Mouse (Mus musculus) limb, embryonic 12.5 days (tissue): ENCODE data around the gene Pde8b. TPM values are rescaled to one million over a fixed set of nuclear protein-coding genes. Genes with fewer than 3 reads are reported as not detected.
A peak's percentile ranks its signal among the peaks of the same experiment; 100 is the strongest.

Source experiments
- ATAC-seq: fragments of 200-750 bp; cut with Nextera tagmentation; 2 replicates; pipeline ENCODE4 v1.8.0; 2017; ENCODE audit warnings: low read depth, moderate TSS enrichment; ENCODE audit not compliant: insufficient number of reproducible peaks, insufficient read depth, low FRiP score, low TSS enrichment
- H3K27ac ChIP-seq: fragments of 300-500 bp; sonication (generic); 2 replicates; pipeline ENCODE4 v1.5.1; 2016; ENCODE audit warnings: mild to moderate bottlenecking, moderate library complexity
- H3K27me3 ChIP-seq: fragments of 300-500 bp; sonication (generic); 2 replicates; pipeline ENCODE4 v1.6.1; 2016; ENCODE audit warnings: mild to moderate bottlenecking, moderate library complexity
- H3K36me3 ChIP-seq: fragments of 300-500 bp; sonication (generic); 2 replicates; pipeline ENCODE4 v1.6.1; 2016; ENCODE audit warnings: mild to moderate bottlenecking, moderate library complexity
- H3K4me1 ChIP-seq: fragments of 300-500 bp; sonication (generic); replicated peaks from 2 replicates; pipeline ENCODE4 v1.6.1; 2016
- H3K4me2 ChIP-seq: fragments of 300-500 bp; sonication (generic); 2 replicates; pipeline ENCODE4 v1.6.1; 2016; ENCODE audit warnings: mild to moderate bottlenecking, moderate library complexity
- H3K4me3 ChIP-seq: fragments of 300-500 bp; sonication (generic); replicated peaks from 2 replicates; pipeline ENCODE4 v1.5.1; 2016; ENCODE audit warnings: mild to moderate bottlenecking
- H3K9ac ChIP-seq: fragments of 300-500 bp; sonication (generic); replicated peaks from 2 replicates; pipeline ENCODE4 v1.6.1; 2016; ENCODE audit warnings: mild to moderate bottlenecking, moderate library complexity
- H3K9me3 ChIP-seq: fragments of 300-500 bp; sonication (generic); 2 replicates; pipeline ENCODE4 v1.6.1; 2016; ENCODE audit warnings: mild to moderate bottlenecking, moderate library complexity
- WGBS: fragments of 180-500 bp; shearing (Covaris S2); methylation state at CpG from one replicate; pipeline ENCODE4 v1.1.7; 2016; 5-methylcytosine and 5-hydroxymethylcytosine counted together
- polyA plus RNA-seq: library from polyadenylated mRNA; unstranded; fragments of >200 nt; fragmentation: Nextera tagmentation; extraction: Ambion mirVana; gene quantifications from 2 replicates; pipeline ENCODE4 v1.2.1, GENCODE M21; 2016

Pde8b gene
- polyA plus RNA-seq, 1 experiment from 2014 or later = 4.8 TPM

DNA sequence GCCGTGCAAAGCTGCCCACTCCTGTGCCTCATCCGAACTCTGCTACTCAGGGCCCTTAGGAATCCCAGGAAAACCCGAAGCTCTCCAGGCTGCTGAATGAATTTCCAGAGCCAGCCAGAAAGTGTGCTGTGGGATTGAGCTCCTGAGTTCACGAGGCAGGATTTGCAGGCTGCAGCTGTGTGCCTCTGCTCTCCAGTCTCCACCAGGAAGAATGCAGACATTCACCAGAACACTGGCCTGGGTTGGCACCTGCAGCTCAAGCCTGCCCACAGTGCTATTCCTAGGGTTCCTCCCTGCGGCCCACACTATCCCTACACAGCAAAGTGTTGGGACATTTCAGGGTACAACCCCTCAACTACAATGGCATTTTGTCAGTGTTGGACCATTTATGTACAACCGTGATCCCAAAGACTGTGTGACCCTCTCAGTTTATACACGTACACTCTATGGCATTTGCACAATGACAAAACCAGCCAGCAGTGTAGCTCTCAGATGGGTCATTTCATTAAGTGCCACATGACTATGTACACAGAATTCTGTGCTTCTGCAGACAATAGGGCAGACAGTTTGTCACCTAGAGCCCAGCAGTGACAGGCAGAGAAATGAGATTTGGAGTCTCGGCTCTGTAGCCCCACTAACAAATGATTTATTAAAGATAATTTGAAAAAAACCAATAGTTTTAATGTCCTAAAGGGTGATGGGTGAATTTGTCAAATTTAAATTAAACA lies 176.5 kb downstream of the Pde8b start:
- no peak overlapping the region for H3K4me2 ChIP-seq
- H3K27ac ChIP-seq = peak overlapping the region; percentile 66
- H3K4me1 ChIP-seq = peaks cover 11% of the 10 kb centered on the region
- H3K4me3 ChIP-seq = no peak overlapping the region
- peak; percentile 71; the same call in 1 of the 2 replicates for ATAC-seq
- no peak overlapping the region for H3K9ac ChIP-seq
- H3K9me3 ChIP-seq = peaks cover 3% of the 10 kb centered on the region; the same call in 1 of the 2 replicates
- H3K36me3 ChIP-seq = no peaks in the 10 kb centered on the region
- H3K27me3 ChIP-seq = peaks cover 4% of the 10 kb centered on the region; the same call in 1 of the 2 replicates
- 52% methylated on average over 8 of the region's 8 CpGs for WGBS

DNA sequence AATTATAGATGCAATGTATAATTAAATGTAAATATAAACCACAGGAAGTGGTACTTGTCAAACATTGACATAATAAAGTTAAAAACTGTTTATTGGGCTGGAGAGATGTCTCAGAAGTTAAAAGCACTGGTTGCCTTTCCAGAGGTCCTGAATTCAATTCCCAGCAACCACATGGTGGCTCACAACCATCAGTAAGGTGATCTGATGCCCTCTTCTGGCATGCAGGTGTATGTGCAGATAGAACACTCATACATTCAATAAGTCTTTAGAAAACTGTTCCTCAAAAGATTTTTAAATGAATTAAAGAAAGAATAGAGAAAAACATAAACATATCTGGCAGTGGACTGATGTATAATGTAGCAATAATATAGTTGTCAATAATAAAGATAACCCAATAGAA lies 179.9 kb downstream of the Pde8b start:
- Histone ChIP-seq H3K4me2 (no peak overlapping the region), H3K4me3 (no peak overlapping the region), H3K9ac (no peak overlapping the region), H3K36me3 (no peaks in the 10 kb centered on the region), H3K27ac (no peak overlapping the region), H3K9me3 (no peaks in the 10 kb centered on the region), H3K27me3 (no peaks in the 10 kb centered on the region), H3K4me1 (peaks cover 11% of the 10 kb centered on the region)
- ATAC-seq = no peak

DNA sequence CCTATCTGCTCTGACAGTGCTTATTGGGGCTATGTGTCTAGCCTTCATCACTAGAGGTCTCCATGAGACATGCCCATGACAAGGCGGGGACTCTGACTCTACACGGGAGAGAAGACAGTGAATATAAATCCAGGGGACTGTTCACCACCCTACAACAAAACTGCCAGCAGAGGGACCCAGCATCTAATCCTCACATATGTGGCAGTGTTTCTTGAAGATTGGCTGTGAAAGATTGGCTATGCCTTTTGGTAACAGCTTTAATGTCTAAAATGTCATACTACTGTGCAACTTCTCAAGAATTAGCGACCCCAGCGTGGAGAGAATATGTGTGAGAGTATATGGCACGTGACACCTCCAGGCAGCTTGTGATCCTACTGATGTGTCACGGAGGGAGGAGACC lies 182.3 kb downstream of the Pde8b start:
- H3K9me3 ChIP-seq = no peaks in the 10 kb centered on the region
- H3K4me2 ChIP-seq = no peak overlapping the region
- H3K36me3 ChIP-seq = no peaks in the 10 kb centered on the region
- H3K4me1 ChIP-seq = no peaks in the 10 kb centered on the region
- no peak for ATAC-seq
- H3K27ac ChIP-seq = no peak overlapping the region
- no peak overlapping the region for H3K4me3 ChIP-seq
- H3K27me3 ChIP-seq = no peaks in the 10 kb centered on the region
- WGBS = 70% methylated on average over 6 of the region's 6 CpGs
- no peak overlapping the region for H3K9ac ChIP-seq

DNA sequence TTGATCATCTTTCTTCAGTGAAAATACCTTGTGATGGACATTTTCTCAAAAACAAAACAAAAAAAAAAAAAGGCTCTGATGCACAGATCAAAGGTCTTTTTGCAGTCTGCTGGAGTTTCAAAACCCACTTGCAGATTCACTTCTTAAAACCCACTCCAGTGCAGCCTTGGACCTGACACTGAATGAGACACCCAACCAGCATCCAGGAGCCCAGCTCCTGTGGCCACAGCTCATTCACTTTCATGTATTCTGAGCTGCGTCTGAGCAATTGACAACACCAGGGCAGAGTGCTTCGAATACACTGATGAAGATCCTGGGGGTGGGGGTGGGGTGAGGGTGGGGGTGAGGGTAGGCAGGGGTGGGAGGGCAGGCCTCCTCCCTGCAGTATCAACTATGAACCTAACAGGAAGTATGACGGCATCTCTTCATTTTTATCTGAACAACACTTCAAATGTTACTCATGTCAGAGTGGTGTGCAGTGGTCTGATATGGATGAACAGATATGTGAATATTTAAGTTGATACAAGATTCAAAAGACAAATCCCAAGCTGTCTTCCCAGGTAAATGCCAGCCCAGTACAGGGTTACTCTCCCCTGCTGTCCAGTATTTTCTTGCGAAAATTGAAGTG lies 186.6 kb downstream of the Pde8b start:
- no peaks in the 10 kb centered on the region for H3K9me3 ChIP-seq
- no peaks in the 10 kb centered on the region for H3K27me3 ChIP-seq
- 68% methylated on average over 4 of the region's 4 CpGs for WGBS

DNA sequence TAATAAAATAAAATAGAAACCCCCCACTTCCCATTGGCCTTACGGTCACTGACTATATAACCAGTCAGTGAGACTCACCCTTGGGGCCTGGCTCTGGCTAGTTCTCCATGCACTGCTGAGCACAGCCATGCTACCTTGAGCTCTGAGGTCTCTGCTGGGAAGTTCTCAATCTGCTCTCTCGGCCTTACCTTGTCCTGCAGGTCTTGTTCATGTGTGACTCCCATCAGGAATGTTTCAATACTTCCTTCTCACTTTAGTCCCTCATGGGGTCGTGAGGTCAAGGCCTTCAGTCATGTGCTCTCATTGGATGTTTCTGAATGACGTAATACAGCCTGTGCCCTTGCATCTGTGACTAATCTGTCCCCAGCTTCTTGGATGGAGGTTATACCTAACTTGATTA lies 191.3 kb downstream of the Pde8b start:
- Histone ChIP-seq H3K4me1 (peaks cover 18% of the 10 kb centered on the region), H3K27ac (no peak overlapping the region), H3K27me3 (no peaks in the 10 kb centered on the region), H3K9me3 (no peaks in the 10 kb centered on the region), H3K36me3 (no peaks in the 10 kb centered on the region), H3K4me3 (no peak overlapping the region), H3K9ac (no peak overlapping the region), H3K4me2 (no peak overlapping the region)
- 78% methylated on average over 4 of the region's 4 CpGs for WGBS
- no peak for ATAC-seq

More for the DNA sequence above, 186.6 kb downstream of the Pde8b start:
- Histone ChIP-seq H3K4me1 (no peaks in the 10 kb centered on the region), H3K36me3 (no peaks in the 10 kb centered on the region), H3K9ac (no peak overlapping the region), H3K4me3 (no peak overlapping the region), H3K27ac (no peak overlapping the region), H3K4me2 (no peak overlapping the region)
- no peak for ATAC-seq

DNA sequence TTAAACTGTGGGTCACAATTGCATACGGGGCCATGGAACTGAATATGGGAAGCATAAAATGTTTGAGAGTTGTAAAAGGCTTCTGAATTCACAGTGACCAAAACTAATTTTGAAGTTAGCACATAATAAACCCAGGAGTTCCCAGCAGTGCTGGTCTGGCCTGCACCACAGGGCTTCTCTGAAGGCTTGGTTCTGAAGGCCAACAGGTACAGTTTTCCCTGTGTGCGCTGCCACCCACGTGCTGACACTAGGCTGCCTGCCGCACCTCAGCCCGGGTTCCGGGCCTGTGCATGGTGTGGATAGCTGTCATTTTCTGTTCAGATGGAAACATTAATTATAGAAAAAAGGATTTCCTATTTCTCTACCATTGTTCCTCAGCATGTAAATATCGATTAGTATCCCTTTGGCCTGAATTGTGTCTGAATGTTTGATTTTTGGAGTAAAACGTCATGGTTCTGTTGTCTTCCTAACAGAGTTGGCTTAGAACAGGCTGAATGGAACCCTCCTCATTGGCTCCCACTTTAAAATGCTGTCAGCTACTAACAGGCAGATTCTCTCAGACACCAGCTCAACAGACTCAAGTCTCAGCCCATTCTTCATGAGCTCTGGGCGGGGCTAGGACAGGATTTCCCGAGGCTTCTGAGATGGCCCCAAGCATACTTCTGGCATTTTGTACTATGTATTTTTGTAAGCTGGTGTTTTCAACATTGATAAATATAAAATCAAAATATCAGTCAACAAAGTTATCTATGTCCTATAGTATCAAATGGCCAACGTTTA lies 193.4 kb downstream of the Pde8b start:
- Histone ChIP-seq H3K27ac (0 out of 2 replicates have a peak overlapping the region, but pooled peaks have one; percentile 45), H3K27me3 (no peaks in the 10 kb centered on the region), H3K9me3 (no peaks in the 10 kb centered on the region), H3K4me2 (no peak overlapping the region), H3K4me1 (peaks cover 18% of the 10 kb centered on the region), H3K4me3 (no peak overlapping the region), H3K9ac (0 out of 2 replicates have a peak overlapping the region, but pooled peaks have one; percentile 23), H3K36me3 (no peaks in the 10 kb centered on the region)
- WGBS = 63% methylated on average over 11 of the region's 11 CpGs
- ATAC-seq = no peak

DNA sequence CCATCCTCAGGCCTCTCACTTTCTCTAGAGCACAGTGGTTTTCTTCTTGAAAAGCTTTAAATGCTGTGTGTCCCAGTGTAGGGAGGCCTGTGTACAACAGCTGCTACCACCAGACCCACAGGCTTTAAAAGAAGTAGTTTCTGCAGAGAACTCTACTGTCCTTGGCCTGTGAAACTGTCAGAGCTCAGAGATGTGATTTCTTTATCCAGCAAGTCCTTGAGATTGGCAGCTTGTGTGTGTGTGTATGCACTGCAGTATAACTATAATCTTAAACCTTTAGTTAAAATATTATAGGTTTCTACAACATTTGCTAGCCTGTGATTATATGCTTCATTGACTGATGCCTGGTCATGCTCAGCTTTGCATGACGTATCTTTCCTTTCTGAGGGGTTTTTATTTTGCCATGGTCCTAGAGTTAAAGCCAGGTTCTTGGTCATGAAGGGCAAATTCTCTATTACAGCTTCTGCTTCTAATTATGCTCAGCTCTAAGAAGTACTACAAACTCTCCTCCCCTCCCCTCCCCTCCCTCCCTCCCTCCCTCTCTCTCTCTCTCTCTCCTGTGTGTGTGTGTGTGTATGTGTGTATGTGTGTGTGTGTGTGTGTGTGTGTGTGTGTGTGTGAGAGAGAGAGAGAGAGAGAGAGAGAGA lies 194.3 kb downstream of the Pde8b start:
- H3K4me1 ChIP-seq = peaks cover 18% of the 10 kb centered on the region
- H3K36me3 ChIP-seq = no peaks in the 10 kb centered on the region
- no peaks in the 10 kb centered on the region for H3K9me3 ChIP-seq
- no peak overlapping the region for H3K9ac ChIP-seq
- peak; percentile 52; the same call in 1 of the 2 replicates for ATAC-seq
- peak overlapping the region; percentile 72 for H3K27ac ChIP-seq
- H3K27me3 ChIP-seq = no peaks in the 10 kb centered on the region
- 14% methylated on average over 1 of the region's 1 CpGs for WGBS
- no peak overlapping the region for H3K4me2 ChIP-seq
- no peak overlapping the region for H3K4me3 ChIP-seq

DNA sequence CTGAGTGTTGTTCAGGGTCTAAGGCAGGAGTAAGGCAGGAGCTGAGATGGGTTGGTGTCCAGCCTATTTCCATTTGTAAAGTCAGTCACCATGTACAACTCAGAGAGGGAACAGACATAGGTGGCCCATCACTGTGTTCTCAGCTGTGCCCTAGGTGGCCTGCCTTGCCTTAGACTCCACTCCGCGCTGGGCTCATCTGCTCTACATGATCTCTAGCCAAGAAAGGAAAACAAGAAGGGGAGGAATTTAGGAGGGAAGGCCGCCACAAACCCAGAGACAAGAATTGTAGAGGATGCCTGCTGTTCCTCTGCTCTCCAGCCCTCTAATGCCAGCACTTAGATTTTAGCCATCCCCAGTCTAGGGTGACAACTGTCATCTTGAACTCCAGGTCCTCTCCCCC lies 197.7 kb downstream of the Pde8b start:
- no peak overlapping the region for H3K27ac ChIP-seq
- no peaks in the 10 kb centered on the region for H3K9me3 ChIP-seq
- peaks cover 18% of the 10 kb centered on the region for H3K4me1 ChIP-seq
- no peaks in the 10 kb centered on the region for H3K36me3 ChIP-seq
- no peak for ATAC-seq
- 96% methylated on average over 3 of the region's 3 CpGs for WGBS
- H3K4me3 ChIP-seq = no peak overlapping the region
- no peak overlapping the region for H3K9ac ChIP-seq
- H3K4me2 ChIP-seq = no peak overlapping the region
- no peaks in the 10 kb centered on the region for H3K27me3 ChIP-seq

DNA sequence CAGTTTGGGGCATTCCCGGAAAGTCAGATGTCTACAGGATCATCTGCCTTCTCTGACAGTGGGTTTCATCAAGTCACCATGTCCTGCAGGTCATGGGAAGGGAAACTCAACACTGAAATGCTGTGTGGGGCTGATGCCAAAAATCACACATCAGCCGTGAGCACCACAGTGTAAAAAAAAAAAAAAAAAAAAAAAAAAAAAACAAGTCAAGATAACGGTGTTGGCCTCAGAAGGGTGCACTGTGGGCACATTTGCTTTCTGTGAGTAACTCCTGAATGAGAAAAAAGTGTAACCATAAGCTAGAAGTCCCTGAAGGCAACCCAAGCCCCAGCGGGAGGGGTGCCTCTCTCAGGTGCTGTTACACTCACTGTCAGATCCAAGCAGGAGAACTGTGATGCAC lies 199.7 kb downstream of the Pde8b start:
- no peak for ATAC-seq

DNA sequence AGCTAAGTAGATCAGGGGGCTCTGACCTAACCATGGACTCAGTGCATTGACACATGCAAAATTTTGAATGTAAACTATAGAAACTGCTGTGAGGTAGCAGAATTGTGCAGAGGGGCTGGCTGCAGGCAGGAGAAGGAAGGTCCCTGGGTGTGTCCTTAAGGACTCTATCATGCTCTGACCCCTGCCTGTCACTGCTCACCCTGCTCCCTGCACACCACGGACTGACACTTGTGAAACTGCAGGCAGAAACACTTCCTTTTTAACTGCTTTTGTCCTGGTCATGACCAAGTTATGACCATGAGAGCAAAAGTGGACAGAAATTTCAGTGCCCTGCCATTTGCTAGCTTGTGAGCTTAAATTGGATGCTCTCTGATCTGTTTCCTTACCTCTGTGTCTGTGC lies 206.0 kb downstream of the Pde8b start:
- Histone ChIP-seq H3K9me3 (no peaks in the 10 kb centered on the region), H3K4me2 (no peak overlapping the region), H3K4me3 (no peak overlapping the region), H3K4me1 (no peaks in the 10 kb centered on the region), H3K36me3 (no peaks in the 10 kb centered on the region), H3K9ac (no peak overlapping the region), H3K27ac (no peak overlapping the region), H3K27me3 (no peaks in the 10 kb centered on the region)
- ATAC-seq = no peak
- 40% methylated on average over 1 of the region's 1 CpGs for WGBS

More for the DNA sequence above, 199.7 kb downstream of the Pde8b start:
- no peak overlapping the region for H3K27ac ChIP-seq
- no peaks in the 10 kb centered on the region for H3K27me3 ChIP-seq
- no peaks in the 10 kb centered on the region for H3K9me3 ChIP-seq
- 81% methylated on average over 4 of the region's 4 CpGs for WGBS
- H3K4me1 ChIP-seq = peaks cover 3% of the 10 kb centered on the region
- H3K4me2 ChIP-seq = no peak overlapping the region
- no peaks in the 10 kb centered on the region for H3K36me3 ChIP-seq
- H3K4me3 ChIP-seq = no peak overlapping the region
- H3K9ac ChIP-seq = no peak overlapping the region
